Mouse (Mus musculus): ENCODE measurements around the gene Kcnv2.

DNA sequence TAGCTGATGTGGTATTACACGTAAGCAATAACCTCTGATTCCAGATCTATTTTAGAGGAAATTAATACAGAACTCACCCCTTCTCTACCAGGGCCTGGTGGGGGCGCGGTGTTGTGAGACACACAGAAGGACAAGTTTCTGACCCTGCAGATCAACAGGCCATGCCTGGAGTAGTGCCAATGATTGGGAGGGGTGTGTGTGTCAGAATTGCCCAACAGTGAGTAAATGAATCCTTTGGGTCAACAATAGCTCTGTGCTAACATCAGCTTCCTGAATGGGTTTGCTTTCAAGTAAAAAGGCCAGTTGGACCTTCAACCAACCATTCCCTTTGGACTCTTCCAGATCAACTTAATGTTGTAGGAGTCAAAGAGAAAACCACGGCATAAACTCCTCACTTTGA, 6.3 kb downstream of the Kcnv2 start:
- TF ChIP-seq CTCF (IDR thresholded peaks at IDR 0.05; ENCODE audit: low read depth, low read length), result no peak
- TF ChIP-seq POLR2A (IDR thresholded peaks at IDR 0.05; ENCODE audit: borderline replicate concordance, low read depth, low read length), result no peak

Measured in bone marrow macrophage, adult 2 months (primary cell).